Mouse (Mus musculus): ENCODE measurements around the gene Crb3. TPM values are rescaled to one million over a fixed set of nuclear protein-coding genes. Genes with fewer than 3 reads are reported as not detected.

Crb3 gene
- polyA plus RNA-seq, 1 experiment, result 53.5 TPM

- Histone ChIP-seq H3K4me1 (ENCODE audit: control insufficient read depth, insufficient read depth, low read length) (peaks cover 3% of the 10 kb centered on the region), H3K4me3 (ENCODE audit: low read depth, low read length) (peak overlapping the region; percentile 56), H3K27ac (ENCODE audit: insufficient read depth, low read length) (no peak overlapping the region), H3K9ac (ENCODE audit: low read depth, poor library complexity, severe bottlenecking) (no peak overlapping the region), H3K9me3 (replicated peaks; ENCODE audit: control insufficient read depth, insufficient read depth, low read length, poor library complexity, severe bottlenecking) (no peaks in the 10 kb centered on the region), H3K27me3 (ENCODE audit: control insufficient read depth, insufficient read depth, low read length, poor library complexity, severe bottlenecking) (no peaks in the 10 kb centered on the region), H3K36me3 (ENCODE audit: control insufficient read depth, insufficient read depth, low read length, poor library complexity, severe bottlenecking) (no peaks in the 10 kb centered on the region)
- TF ChIP-seq EP300 (IDR thresholded peaks at IDR 0.05; ENCODE audit: insufficient read depth, low read depth, low read length), result no peak
- TF ChIP-seq POLR2A (IDR thresholded peaks at IDR 0.05; ENCODE audit: insufficient read depth, low read length), result no peak
- no peak for TF ChIP-seq CTCF (IDR thresholded peaks at IDR 0.05; ENCODE audit: low read depth, low read length)
Observed at GRCm38 (mm10) chr17:57095855-57096622, 37.1 kb downstream of the Crb3 start.

GRCm38 (mm10) chr17:57096623-57096920 lies 37.7 kb downstream of the Crb3 start:
- Histone ChIP-seq H3K36me3 (ENCODE audit: control insufficient read depth, insufficient read depth, low read length, poor library complexity, severe bottlenecking) (no peaks in the 10 kb centered on the region), H3K9me3 (replicated peaks; ENCODE audit: control insufficient read depth, insufficient read depth, low read length, poor library complexity, severe bottlenecking) (no peaks in the 10 kb centered on the region), H3K27me3 (ENCODE audit: control insufficient read depth, insufficient read depth, low read length, poor library complexity, severe bottlenecking) (no peaks in the 10 kb centered on the region), H3K4me3 (ENCODE audit: low read depth, low read length) (peak overlapping the region; percentile 56), H3K27ac (ENCODE audit: insufficient read depth, low read length) (no peak overlapping the region), H3K4me1 (ENCODE audit: control insufficient read depth, insufficient read depth, low read length) (peaks cover 3% of the 10 kb centered on the region), H3K9ac (ENCODE audit: low read depth, poor library complexity, severe bottlenecking) (no peak overlapping the region)
- peak; percentile 52; the same call in 1 of the 2 replicates for TF ChIP-seq EP300 (IDR thresholded peaks at IDR 0.05; ENCODE audit: insufficient read depth, low read depth, low read length)
- no peak for TF ChIP-seq POLR2A (IDR thresholded peaks at IDR 0.05; ENCODE audit: insufficient read depth, low read length)
- peak; percentile 93 for TF ChIP-seq CTCF (IDR thresholded peaks at IDR 0.05; ENCODE audit: low read depth, low read length)

- Histone ChIP-seq H3K36me3 (ENCODE audit: control insufficient read depth, insufficient read depth, low read length, poor library complexity, severe bottlenecking) (no peaks in the 10 kb centered on the region), H3K4me3 (ENCODE audit: low read depth, low read length) (no peak overlapping the region), H3K4me1 (ENCODE audit: control insufficient read depth, insufficient read depth, low read length) (peaks cover 3% of the 10 kb centered on the region), H3K27ac (ENCODE audit: insufficient read depth, low read length) (no peak overlapping the region), H3K27me3 (ENCODE audit: control insufficient read depth, insufficient read depth, low read length, poor library complexity, severe bottlenecking) (no peaks in the 10 kb centered on the region), H3K9me3 (replicated peaks; ENCODE audit: control insufficient read depth, insufficient read depth, low read length, poor library complexity, severe bottlenecking) (no peaks in the 10 kb centered on the region), H3K9ac (ENCODE audit: low read depth, poor library complexity, severe bottlenecking) (no peak overlapping the region)
- TF ChIP-seq CTCF (IDR thresholded peaks at IDR 0.05; ENCODE audit: low read depth, low read length) (no peak), EP300 (IDR thresholded peaks at IDR 0.05; ENCODE audit: insufficient read depth, low read depth, low read length) (no peak), POLR2A (IDR thresholded peaks at IDR 0.05; ENCODE audit: insufficient read depth, low read length) (no peak)
Observed at GRCm38 (mm10) chr17:57098321-57098720, 39.4 kb downstream of the Crb3 start.

GRCm38 (mm10) chr17:57099629-57100325 lies 40.9 kb downstream of the Crb3 start:
- peak overlapping the region; percentile 26; the same call in 1 of the 2 replicates for H3K4me3 ChIP-seq (ENCODE audit: low read depth, low read length)
- no peaks in the 10 kb centered on the region for H3K27me3 ChIP-seq (ENCODE audit: control insufficient read depth, insufficient read depth, low read length, poor library complexity, severe bottlenecking)
- no peaks in the 10 kb centered on the region for H3K9me3 ChIP-seq (replicated peaks; ENCODE audit: control insufficient read depth, insufficient read depth, low read length, poor library complexity, severe bottlenecking)
- TF ChIP-seq CTCF (IDR thresholded peaks at IDR 0.05; ENCODE audit: low read depth, low read length) (peak; percentile 7), POLR2A (IDR thresholded peaks at IDR 0.05; ENCODE audit: insufficient read depth, low read length) (no peak), EP300 (IDR thresholded peaks at IDR 0.05; ENCODE audit: insufficient read depth, low read depth, low read length) (no peak)
- H3K27ac ChIP-seq (ENCODE audit: insufficient read depth, low read length), result peak overlapping the region; percentile 22; the same call in 1 of the 2 replicates
- H3K4me1 ChIP-seq (ENCODE audit: control insufficient read depth, insufficient read depth, low read length), result peaks cover 3% of the 10 kb centered on the region
- H3K36me3 ChIP-seq (ENCODE audit: control insufficient read depth, insufficient read depth, low read length, poor library complexity, severe bottlenecking), result no peaks in the 10 kb centered on the region
- no peak overlapping the region for H3K9ac ChIP-seq (ENCODE audit: low read depth, poor library complexity, severe bottlenecking)

GRCm38 (mm10) chr17:57102276-57102675 lies 43.4 kb downstream of the Crb3 start:
- peaks cover 4% of the 10 kb centered on the region; the same call in 1 of the 2 replicates for H3K27me3 ChIP-seq (ENCODE audit: control insufficient read depth, insufficient read depth, low read length, poor library complexity, severe bottlenecking)
- TF ChIP-seq POLR2A (IDR thresholded peaks at IDR 0.05; ENCODE audit: insufficient read depth, low read length) (no peak), EP300 (IDR thresholded peaks at IDR 0.05; ENCODE audit: insufficient read depth, low read depth, low read length) (no peak), CTCF (IDR thresholded peaks at IDR 0.05; ENCODE audit: low read depth, low read length) (no peak)
- no peaks in the 10 kb centered on the region for H3K9me3 ChIP-seq (replicated peaks; ENCODE audit: control insufficient read depth, insufficient read depth, low read length, poor library complexity, severe bottlenecking)
- no peaks in the 10 kb centered on the region for H3K4me1 ChIP-seq (ENCODE audit: control insufficient read depth, insufficient read depth, low read length)
- no peak overlapping the region for H3K27ac ChIP-seq (ENCODE audit: insufficient read depth, low read length)
- no peak overlapping the region for H3K4me3 ChIP-seq (ENCODE audit: low read depth, low read length)
- H3K36me3 ChIP-seq (ENCODE audit: control insufficient read depth, insufficient read depth, low read length, poor library complexity, severe bottlenecking), result no peaks in the 10 kb centered on the region
- H3K9ac ChIP-seq (ENCODE audit: low read depth, poor library complexity, severe bottlenecking), result no peak overlapping the region

- no peak overlapping the region; the same call in 1 of the 2 replicates for H3K4me3 ChIP-seq (ENCODE audit: low read depth, low read length)
- no peaks in the 10 kb centered on the region for H3K36me3 ChIP-seq (ENCODE audit: control insufficient read depth, insufficient read depth, low read length, poor library complexity, severe bottlenecking)
- peaks cover 4% of the 10 kb centered on the region; the same call in 1 of the 2 replicates for H3K27me3 ChIP-seq (ENCODE audit: control insufficient read depth, insufficient read depth, low read length, poor library complexity, severe bottlenecking)
- no peaks in the 10 kb centered on the region for H3K4me1 ChIP-seq (ENCODE audit: control insufficient read depth, insufficient read depth, low read length)
- peak overlapping the region; percentile 48 for H3K9ac ChIP-seq (ENCODE audit: low read depth, poor library complexity, severe bottlenecking)
- H3K27ac ChIP-seq (ENCODE audit: insufficient read depth, low read length), result no peak overlapping the region
- no peaks in the 10 kb centered on the region for H3K9me3 ChIP-seq (replicated peaks; ENCODE audit: control insufficient read depth, insufficient read depth, low read length, poor library complexity, severe bottlenecking)
- TF ChIP-seq CTCF (IDR thresholded peaks at IDR 0.05; ENCODE audit: low read depth, low read length) (no peak), POLR2A (IDR thresholded peaks at IDR 0.05; ENCODE audit: insufficient read depth, low read length) (no peak), EP300 (IDR thresholded peaks at IDR 0.05; ENCODE audit: insufficient read depth, low read depth, low read length) (no peak)
Observed at GRCm38 (mm10) chr17:57104496-57104895, 45.6 kb downstream of the Crb3 start.

Measured in ES-Bruce4 (cell line).